Mouse (Mus musculus) olfactory bulb, adult 2 months (tissue): ENCODE data around the gene Sall4. TPM values are rescaled to one million over a fixed set of nuclear protein-coding genes. Genes with fewer than 3 reads are reported as not detected.
"Not testable (repeated sequence)": the region's sequence is repeated elsewhere in the genome, so short reads cannot be mapped to it uniquely, and the experiment has no call there.

Experiments used
- H3K27ac ChIP-seq: fragments of 200-500 bp; 2 replicates; pipeline ENCODE4 v1.5.1; 2012; ENCODE audit warnings: low read depth, low read length; ENCODE audit not compliant: insufficient read depth
- H3K4me1 ChIP-seq: fragments of 200-500 bp; 2 replicates; pipeline ENCODE4 v1.6.1; 2012; ENCODE audit warnings: low read length; ENCODE audit not compliant: control insufficient read depth, insufficient read depth
- H3K4me3 ChIP-seq: fragments of 200-500 bp; 2 replicates; pipeline ENCODE4 v1.5.1; 2012; ENCODE audit warnings: mild to moderate bottlenecking, low read depth, low read length, moderate library complexity; ENCODE audit not compliant: insufficient read depth
- CTCF ChIP-seq: fragments of 200-500 bp; IDR thresholded peaks from 2 replicates; pipeline ENCODE4 v1.5.1; 2012; ENCODE audit warnings: low read depth, mild to moderate bottlenecking, low read length, moderate library complexity; ENCODE audit not compliant: insufficient read depth
- POLR2A ChIP-seq: fragments of 200-500 bp; IDR thresholded peaks from 2 replicates; pipeline ENCODE4 v1.6.1; 2012; ENCODE audit warnings: mild to moderate bottlenecking, low read depth, low read length, moderate library complexity; ENCODE audit not compliant: insufficient read depth
- WGBS: fragments of 180-500 bp; shearing (Covaris S2); methylation state at CpG from one replicate; pipeline ENCODE4 v1.1.7; 2018; 5-methylcytosine and 5-hydroxymethylcytosine counted together
- polyA plus RNA-seq: library from polyadenylated mRNA; stranded (reverse); fragments of >200 nt; gene quantifications from 2 replicates; pipeline ENCODE4 v1.2.4, GENCODE M21; 2012; ENCODE audit warnings: low replicate concordance; ENCODE audit not compliant: missing spikeins, insufficient read depth, insufficient read length

The Sall4 gene
- polyA plus RNA-seq, 1 experiment: not detected

DNA sequence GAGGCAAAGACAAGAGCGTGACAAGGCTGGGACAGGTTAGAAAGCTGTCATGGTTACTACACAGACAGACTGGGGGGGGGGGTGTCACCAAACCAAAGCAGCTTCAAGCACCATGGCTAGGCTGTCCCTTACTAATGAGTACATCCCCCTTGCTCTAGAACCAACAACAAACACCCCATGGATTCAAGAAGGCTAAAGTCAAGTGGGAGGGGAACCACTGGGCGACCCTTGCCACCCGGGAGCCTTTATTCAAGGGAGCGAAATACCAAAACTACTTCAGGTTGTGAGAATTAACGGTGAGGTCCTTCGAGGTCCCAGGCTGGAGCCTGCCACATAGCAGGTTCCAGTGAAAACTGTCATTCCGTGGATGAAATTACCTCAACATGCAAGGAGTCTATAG is 4.0 kb downstream of the Sall4 start:
- Histone ChIP-seq H3K4me3 (no peak overlapping the region), H3K4me1 (0 out of 2 replicates have a peak, but pooled peaks cover 13% of the 10 kb centered on the region), H3K27ac (no peak overlapping the region)
- TF ChIP-seq POLR2A (no peak), CTCF (no peak)
- WGBS: 11% methylated on average over 7 of the region's 7 CpGs

DNA sequence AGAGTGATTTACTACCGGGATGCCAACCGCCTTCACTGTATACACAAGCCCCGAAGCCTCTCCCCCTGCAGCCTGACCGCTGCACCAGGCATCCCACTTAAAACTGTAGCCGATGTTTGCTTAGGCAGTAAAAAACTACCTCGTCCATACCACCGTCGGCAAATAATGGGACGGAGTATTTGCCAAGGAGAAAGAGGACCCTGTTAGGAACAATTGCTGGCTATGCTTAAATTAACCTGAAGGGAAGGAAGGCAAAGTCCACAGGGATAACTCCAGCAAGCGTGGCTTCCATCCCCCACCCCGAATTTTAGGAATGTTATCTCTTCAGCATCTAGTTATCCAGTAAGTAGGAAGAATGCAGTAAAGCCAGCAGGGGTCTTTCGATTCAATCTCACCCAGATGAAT is 5.3 kb downstream of the Sall4 start:
- Histone ChIP-seq H3K4me1 (0 out of 2 replicates have a peak, but pooled peaks cover 13% of the 10 kb centered on the region), H3K27ac (no peak overlapping the region), H3K4me3 (no peak overlapping the region)
- TF ChIP-seq CTCF: no peak
- TF ChIP-seq POLR2A: no peak
- 12% methylated on average over 12 of the region's 12 CpGs for WGBS

DNA sequence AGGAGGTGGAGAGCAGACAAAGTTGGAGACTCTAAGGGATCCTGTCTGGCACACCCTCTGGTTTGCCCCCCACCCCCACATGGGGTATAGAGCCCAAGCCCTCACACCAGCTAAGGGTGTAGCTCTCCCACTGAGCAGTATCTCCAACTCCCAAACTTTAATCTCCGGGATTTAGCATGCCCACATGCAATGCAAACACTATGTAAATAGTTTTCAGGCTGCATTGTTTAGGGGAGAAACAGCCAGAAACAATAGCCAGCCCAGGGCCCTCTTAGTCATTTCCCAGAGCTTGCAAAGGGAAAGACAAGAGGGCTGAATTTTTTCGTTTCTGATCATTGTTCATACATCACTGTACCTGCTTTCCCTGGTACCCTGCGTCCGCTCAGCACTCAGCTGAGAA is 5.8 kb downstream of the Sall4 start:
- no peak overlapping the region for H3K27ac ChIP-seq
- TF ChIP-seq CTCF (no peak), POLR2A (no peak)
- no peak overlapping the region for H3K4me3 ChIP-seq
- WGBS: 28% methylated on average over 4 of the region's 4 CpGs
- 0 out of 2 replicates have a peak, but pooled peaks cover 13% of the 10 kb centered on the region for H3K4me1 ChIP-seq

DNA sequence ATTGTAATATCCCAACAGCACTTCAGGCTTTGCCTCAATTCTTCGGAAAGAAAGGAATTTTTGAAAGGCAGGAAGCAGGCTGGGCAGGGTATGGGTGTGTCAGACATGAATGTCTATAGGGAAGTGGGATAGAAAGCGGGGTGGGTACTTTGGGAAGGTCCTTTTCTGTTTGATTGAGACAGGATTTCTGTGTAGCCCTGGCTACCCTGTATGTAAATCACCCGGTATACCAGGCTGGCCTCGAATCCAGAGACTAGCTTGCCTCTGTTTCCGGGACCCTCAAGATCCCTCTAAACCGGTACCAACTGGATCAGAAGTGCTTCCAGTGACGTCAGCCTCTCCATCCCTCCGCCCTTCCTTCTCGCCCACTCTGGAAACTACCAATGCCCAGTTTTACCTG is 6.6 kb downstream of the Sall4 start:
- 89% methylated on average over 9 of the region's 9 CpGs for WGBS
- TF ChIP-seq POLR2A (no peak), CTCF (no peak)
- no peak overlapping the region for H3K4me3 ChIP-seq
- H3K27ac ChIP-seq: no peak overlapping the region
- H3K4me1 ChIP-seq: 0 out of 2 replicates have a peak, but pooled peaks cover 10% of the 10 kb centered on the region

DNA sequence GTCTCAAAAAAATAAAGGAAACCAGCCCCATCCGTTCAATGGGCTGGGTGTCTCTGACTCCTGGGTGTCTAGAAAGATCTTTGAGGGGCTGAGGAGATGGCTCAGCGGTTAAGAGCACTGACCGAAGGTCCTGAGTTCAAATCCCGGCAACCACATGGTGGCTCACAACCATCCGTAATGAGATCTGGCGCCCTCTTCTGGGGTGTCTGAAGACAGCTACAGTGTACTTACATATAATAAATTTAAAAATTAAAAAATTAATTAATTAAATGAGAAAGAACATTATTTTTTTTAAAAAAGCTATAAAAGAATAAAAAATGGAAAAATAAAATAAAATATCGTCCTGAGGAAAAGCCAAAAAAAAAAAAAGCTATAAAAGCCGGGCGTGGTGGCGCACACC is 23.3 kb downstream of the Sall4 start:
- H3K4me3 ChIP-seq, H3K27ac ChIP-seq, H3K4me1 ChIP-seq: not testable (repeated sequence)
- WGBS: 91% methylated on average over 10 of the region's 10 CpGs

DNA sequence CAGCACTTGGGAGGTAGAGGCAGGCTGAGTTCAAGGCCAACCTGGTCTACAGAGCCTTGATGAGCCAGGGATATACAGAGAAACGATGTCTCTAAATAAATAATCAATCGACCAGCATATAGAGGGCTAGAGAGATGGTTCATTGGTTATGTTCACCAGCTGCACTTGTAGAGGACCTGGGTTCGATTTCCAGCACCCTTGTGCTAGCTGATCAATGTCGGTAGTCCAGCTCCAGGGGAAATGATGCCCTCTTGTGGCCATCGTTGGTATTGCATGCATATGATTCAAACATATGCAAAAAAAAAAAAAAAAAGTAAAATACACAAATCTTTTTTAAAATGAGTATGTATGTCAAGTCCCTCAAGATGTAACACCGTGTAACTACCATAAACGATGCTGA is 25.1 kb downstream of the Sall4 start:
- no peaks in the 10 kb centered on the region; the same call in 1 of the 2 replicates for H3K4me1 ChIP-seq

DNA sequence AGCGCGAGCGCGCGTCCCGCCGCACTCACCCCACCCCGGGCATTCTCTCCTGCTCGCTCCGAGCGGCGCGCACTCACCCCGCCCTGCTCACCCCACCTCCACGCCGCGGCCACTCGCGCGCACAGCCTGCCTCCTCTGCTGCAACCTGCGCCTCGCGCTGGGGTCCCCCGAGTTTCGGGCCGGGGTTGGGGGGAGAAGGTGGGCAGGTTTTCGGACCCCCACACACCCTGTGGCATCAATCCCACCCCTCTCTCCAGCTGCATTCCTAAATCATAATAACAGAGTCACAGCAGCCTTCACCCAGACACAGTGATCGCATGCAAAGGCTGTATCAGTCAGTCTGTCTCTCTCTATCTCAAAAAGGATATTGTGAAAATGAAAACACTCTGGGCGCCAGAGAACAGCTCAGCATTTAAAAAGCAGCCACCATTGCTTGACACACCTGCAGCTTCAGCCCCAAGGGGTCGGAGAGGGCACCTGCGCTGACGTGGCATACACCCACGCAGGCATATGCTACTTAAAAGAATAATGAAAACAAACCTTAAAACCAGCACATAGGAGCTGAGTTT is 25.6 kb downstream of the Sall4 start, which contains the start of gene Atp9a:
Gene Atp9a (minus strand): TSS at position 351 of the 569 bp plus-strand sequence.
- 0 out of 2 replicates have a peak within 1 kb of the TSS, but pooled peaks have one; percentile 11 for H3K27ac ChIP-seq
- 5% methylated on average over 33 of the region's 33 CpGs for WGBS
- TF ChIP-seq POLR2A (no peak), CTCF (no peak)
- no peaks in the 10 kb centered on the region; the same call in 1 of the 2 replicates for H3K4me1 ChIP-seq
- peak within 1 kb of the TSS; percentile 93 for H3K4me3 ChIP-seq

More for the DNA sequence above, 25.1 kb downstream of the Sall4 start:
- 24% methylated on average over 7 of the region's 7 CpGs for WGBS
- TF ChIP-seq CTCF (no peak), POLR2A (no peak)
- 0 out of 2 replicates have a peak overlapping the region, but pooled peaks have one; percentile 11 for H3K27ac ChIP-seq
- peak overlapping the region; percentile 93; the same call in 1 of the 2 replicates for H3K4me3 ChIP-seq

DNA sequence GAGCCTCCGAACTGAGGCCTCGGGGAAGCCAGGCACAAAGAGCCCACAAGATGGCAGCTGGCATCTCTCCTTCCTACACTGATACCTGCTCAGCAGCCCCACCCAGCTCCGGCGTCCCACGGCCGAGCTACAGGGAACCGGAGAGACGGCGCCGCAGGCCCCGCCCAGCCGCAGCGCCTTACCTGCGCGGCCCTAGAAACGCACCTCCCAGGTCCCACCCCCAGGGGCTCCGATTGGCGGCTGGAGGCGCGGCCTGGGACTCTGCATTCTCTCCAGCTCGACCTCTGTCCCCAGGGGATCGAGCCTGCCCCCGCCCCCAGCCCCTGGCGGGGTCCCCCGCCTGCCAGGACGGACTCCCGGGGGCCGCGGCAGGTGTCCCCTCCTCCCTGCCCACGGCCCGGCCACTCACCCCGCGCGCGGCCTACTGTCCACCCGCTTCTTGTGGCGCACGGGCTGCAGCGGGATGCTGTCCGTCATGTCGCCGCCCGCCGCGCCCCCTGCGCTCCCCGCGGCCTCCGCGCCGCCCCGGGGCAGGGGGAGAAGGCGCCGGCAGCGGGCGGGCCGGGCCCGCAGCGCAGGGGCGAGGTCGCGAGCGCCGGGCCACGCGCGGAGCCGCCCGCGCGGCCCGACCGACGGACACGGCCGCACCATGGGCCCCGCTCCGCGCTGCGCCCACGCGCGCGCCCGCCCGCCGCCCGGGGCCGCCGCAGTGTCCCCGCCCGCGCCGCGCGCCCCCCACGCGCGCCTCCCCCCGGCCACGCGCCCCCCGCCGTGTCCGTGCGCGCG is 26.3 kb downstream of the Sall4 start:
- Histone ChIP-seq H3K4me1 (no peaks in the 10 kb centered on the region; the same call in 1 of the 2 replicates), H3K27ac (no peak overlapping the region), H3K4me3 (peak overlapping the region; percentile 93)
- 13% methylated on average over 106 of the region's 108 CpGs for WGBS
- TF ChIP-seq POLR2A (no peak), CTCF (no peak)

DNA sequence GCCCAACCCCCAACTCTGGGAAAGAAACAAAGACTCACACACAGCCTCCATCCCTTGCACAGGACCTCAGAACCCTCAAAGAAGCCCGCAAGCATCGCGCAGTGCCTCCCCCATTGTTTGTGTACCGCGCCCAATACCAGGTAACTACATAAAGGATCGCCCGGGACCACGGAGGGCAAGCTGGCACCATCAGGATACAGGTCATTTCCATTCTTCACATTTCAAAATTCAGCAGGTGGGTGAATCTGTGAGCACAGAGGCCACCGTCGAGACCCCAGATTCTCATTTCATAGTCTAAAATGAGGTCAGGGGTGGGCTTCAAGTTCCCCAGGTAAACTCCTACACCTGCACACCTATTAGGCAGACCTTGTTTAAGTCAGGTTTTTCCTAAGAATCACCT is 27.2 kb downstream of the Sall4 start:
- Histone ChIP-seq H3K27ac (no peak overlapping the region), H3K4me1 (no peaks in the 10 kb centered on the region; the same call in 1 of the 2 replicates), H3K4me3 (no peak overlapping the region)
- TF ChIP-seq CTCF: no peak
- no peak for TF ChIP-seq POLR2A
- WGBS: 92% methylated on average over 10 of the region's 10 CpGs
